Mouse (Mus musculus) stomach, adult 2 months (tissue): ENCODE measurements around the gene Mrpl53. TPM values are rescaled to one million over a fixed set of nuclear protein-coding genes. Genes with fewer than 3 reads are reported as not detected.

ENCODE experiments used
- polyA plus RNA-seq: library from polyadenylated mRNA; depleted of rRNA; stranded (reverse); fragments of >200 nt; gene quantifications from 2 replicates; pipeline ENCODE4 v1.2.3, GENCODE M21; 2012; rRNA removed

Mrpl53 gene
- 25.7 and 38.3 TPM in 2 replicates for polyA plus RNA-seq

DNA sequence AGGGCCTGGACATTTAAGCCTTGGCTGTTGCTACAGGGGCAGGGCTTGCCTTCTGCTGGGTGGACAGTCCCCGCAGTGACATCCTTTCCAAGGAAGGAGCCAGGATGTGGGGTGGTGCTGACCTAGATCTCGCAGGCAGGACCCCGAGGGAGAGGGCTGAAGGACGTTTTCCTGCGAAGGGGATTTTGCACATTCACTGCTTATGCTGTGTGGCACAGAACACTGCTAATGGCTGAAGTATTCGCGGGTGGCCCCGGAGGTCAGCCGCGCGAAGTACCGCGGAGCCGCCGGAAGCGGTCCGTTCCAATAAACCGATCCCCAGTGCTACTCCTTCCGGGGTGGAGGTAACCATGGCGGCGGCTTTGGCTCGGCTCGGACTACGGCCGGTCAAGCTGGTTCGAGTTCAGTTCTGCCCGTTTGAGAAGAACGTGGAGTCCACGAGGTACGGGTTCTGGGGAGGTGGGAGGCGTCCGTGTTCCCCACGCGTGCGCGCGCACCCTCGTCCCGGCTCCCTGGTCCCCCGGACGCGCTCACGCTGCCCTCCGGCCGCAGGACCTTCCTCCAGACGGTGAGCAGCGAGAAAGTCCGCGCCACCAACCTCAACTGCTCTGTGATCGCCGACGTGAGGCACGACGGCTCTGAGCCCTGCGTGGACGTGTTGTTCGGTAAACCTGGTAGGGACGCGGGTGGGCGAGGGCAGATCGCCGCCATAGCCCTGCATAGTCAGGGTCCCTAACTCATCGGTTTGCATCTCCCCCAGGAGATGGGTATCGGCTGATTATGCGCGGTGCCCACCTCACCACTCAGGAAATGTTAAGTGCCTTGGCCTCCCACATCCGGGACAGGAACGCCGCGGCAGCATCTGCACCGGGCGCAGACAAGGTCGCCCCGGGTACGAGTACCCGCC lies at the start of gene Mrpl53:
Gene Mrpl53, plus strand, starts transcription at position 279 of the 907 bp plus-strand sequence.

DNA sequence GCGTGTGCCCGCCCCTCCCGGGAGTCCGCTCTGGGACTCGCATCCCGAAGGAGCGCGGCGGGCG lies 38.8 kb upstream of the Mrpl53 start, which contains the start of gene Tlx2:
Gene Tlx2, minus strand, starts transcription at position 47 of the 64 bp plus-strand sequence.

DNA sequence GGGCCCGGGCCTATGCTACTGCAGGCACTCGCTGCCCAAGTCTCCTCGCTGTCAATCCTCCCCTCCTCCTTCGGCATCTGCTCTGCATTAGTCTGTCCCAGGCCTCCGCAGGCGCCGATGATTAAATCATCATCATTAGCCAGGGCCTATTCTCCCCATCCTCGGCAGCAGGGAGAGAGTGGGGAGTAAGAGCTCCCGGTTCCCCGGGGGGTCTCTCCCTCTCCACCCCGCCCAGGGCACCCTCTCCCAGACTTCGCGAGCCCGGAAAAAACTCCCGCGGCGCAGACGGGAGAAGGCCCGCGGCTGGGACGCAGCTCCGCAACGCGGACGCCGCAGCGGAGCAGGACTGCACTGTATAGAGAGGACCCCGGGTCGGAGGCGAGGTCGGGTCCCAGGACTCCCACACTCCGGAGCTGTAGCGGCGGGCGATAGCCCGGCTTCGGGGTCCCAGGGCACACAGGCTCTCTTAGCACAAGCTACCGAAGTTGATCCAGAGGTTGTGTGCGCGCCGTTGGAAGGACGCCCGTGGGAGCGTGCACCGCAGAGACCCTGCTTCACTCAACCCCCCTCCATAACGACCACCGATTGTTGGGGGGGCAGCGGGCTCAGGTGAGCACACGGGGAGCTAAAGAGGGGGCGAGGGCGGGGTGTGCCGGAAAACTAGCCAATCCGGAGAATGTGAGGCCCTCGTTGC lies 31.1 kb upstream of the Mrpl53 start, which contains the start of gene Pcgf1:
Gene Pcgf1, plus strand, starts transcription at position 240 of the 694 bp plus-strand sequence.

DNA sequence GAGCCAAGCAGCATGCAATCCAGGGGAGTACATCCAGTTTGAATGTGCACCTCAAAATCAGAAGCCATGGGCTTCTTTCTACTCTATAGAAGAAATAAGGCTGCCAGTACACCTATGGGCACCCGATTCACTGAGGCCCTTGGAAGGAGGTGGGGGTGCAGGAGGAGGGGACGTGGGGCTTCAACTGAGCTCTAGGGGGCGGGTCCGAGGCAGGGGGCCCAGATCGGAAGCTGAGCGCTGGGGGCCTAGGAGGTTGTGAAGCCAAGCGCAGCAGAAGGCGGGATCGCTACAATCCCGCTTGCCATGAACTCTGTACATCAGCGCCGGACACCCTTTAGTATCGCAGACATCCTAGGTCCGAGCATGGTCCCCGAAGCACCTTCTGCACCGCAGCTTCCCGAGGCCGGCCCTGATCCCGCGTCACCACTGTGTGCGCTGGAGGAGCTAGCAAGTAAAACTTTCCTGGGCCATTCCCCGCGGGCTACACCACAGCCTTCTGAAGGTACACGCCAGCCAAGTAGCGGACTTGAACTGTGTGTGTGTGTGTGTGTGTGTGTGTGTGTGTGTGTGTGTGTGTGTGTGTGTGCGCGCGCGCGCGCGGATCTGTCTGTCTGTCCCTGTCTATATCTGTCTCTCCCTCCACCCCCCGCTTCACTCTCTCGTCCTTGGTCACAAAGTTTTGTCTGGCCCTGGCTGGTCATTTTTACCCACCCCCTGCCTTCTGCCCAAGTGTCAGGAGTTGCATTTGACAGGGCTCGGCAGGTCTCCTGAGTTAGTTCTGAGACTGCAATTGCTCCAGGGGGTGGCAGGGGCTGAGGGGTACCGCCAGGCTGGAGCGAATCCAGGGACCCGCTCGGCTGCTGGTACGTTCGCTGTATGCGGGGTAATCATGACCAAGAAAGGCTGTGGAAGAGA lies 22.5 kb upstream of the Mrpl53 start, which contains the start of gene Lbx2:
Gene Lbx2, plus strand, starts transcription at position 247 of the 915 bp plus-strand sequence.

DNA sequence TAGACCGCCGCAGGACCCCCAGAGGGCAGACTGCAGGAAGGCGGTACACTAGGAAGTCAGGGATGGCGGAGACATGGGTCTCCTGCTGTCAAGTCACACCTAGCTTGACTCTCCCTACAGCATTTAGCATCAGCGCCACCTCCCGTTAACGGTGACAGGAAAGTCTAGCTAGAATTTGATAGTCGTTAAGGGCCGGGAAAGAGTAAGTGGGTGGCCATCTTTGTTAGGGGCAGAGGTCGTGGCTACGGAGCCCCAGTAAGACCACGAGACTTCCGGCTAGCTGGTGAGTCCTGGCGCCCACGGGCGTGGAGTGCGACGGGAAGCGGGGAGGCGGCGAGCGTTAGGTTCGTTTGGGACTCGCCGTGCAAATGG lies 7.5 kb upstream of the Mrpl53 start, which contains the start of the genes Ccdc142 and Gm42688:
Gene Ccdc142, plus strand, starts transcription at position 286 of the 372 bp plus-strand sequence.
Gene Gm42688, plus strand, starts transcription at position 302 of the 372 bp plus-strand sequence.

DNA sequence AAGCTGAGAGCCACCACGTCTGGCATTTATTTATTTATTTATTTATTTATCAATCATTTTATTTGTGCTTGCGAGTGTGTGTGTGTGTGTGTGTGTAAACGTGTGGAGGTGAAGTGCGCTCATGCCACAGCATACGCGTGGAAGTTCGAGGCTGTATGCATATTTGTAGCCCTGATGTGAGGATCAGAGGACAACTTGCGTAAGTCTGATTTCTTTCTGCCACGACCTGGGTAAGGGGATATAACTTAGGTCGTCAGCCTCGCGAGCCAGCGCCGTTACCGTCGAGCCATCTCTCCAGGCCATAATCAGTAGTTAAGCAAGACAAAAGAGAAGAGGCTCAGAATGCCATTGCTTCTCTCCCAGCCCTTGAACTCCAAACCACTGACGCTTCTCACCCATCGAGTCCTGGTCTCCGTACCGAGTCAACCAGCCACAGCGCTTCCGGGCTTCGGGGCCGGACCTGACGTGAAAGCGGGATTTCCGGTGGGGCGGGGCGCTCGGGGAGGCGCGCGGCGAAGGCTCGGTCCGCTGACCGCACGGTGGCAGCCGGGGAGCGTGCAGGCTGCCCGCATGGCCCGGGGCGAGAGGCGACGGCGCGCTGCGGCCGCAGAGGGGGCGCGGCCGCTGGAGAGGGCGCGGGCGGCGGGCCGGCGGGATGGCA lies 6.3 kb downstream of the Mrpl53 start, which contains the start of gene Mogs:
Gene Mogs, plus strand, starts transcription at position 486 of the 661 bp plus-strand sequence.

DNA sequence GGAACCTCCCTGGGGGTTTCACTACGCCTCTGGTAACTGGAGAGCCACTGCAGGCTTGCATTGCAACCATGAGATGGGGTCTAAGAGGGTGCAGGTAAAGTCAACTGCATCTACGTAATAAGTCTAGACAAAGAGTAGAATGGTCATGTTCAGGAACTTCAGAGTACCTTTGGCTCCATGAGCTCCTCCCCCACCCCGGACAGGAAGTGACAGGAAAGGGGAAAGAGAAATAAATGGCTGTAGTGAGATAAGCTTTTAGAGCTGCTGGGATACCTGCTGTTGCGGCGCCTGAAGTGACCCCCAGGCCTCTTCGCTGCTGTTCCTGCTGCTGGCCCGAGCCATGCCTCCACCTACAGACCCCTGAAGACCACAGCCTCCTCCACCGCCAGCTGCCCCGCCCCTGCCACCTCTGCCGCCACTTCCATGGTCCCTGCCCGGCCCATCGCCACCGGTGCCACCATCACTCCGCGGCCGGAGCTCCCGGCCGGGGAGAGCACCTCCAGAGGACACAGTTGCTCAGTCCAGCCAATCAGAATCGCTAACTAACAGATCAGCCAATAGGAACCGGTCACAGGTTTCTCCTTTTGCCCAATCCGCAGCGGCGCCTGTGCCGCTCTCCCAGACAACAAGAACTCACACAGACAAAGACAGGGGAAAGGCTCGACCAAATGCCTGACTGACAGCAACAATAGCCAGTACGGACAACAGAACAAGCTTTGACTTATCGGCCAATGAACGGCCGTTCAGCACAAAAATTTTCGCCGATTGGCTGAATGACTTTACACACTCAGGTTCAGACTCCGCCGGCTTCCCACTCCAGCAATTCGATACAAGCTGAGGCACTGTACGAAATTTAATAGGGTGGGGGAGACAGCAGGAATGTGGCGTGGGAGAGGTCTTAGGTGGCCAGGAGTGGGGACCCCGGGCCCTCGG lies 12.4 kb downstream of the Mrpl53 start, which contains the start of gene Wbp1:
Gene Wbp1, minus strand, starts transcription at position 630 of the 933 bp plus-strand sequence.

DNA sequence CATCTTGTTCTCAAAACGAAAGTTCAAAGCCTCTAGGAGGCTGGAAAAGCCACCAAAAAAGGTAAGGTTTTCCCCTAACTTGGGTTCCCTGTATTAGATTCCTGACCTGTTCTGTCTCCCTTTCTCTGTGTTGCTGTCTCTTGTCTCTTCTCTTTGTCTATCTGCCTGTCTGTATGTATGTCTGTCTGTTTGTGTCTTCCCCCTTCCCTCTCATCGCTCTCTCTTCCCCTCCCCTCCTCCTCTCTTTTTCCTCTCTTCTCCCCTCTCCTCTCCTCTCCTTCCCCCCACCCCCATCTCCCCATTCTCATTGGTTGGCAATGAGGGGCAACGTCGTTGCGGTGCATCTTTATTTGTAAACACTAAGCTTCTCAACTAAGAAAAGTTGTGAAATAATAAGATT lies 16.5 kb downstream of the Mrpl53 start, which contains the start of gene Ino80b:
Gene Ino80b, minus strand, starts transcription at position 101 of the 400 bp plus-strand sequence.

DNA sequence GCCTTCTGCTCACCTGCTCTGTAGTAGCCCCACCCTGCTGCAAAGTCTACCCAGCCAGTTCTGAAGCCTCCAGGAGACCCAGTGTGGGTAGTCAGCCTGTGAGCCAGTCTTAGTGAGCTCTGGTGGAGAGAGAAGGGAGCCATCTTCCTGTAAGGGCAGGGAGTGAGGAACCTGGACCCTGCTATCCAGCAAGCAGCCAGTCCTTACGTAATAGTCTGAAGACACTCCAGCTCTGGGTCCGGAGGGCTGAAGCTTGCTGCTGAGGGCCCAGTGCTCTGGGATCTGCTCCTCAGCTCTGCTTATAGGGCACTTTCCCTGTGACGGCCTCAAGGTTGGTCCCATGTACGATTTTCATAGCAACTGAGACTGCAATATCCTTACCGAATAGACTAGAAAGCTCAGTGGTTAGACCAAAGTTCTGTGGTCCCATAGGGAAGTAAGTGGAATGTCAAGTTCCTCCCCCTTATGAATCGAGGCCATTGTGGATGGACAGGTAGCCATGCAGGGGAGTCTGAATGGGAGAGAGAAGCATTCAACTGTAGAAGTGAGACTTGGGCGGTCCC lies 26.2 kb downstream of the Mrpl53 start, which contains the start of gene Rtkn:
Gene Rtkn, plus strand, starts transcription at position 513 of the 563 bp plus-strand sequence.

DNA sequence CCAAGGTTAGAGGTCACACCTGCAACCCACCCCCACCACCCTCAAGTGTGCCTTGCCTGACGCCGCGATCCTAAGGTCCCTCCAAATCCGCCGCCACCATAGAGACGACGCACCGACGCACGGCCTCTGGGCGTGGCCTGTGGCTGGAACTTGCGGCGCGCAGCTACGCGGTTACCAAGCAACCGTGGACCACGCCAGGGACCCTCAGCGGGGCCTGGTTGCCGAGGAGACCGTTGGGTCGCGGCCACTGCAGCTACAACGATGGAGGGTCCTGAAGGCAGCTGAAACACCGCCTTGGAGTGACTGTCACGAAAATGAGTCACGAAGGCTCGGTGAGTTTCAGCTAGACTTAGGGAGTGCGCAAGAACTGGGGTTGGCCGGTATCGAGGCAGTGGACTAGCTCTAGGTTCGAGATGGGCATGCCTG lies 47.4 kb downstream of the Mrpl53 start, which contains the start of the genes Wdr54 and 1700003E16Rik:
Gene Wdr54, minus strand, starts transcription at position 139 of the 426 bp plus-strand sequence.
Gene 1700003E16Rik, plus strand, starts transcription at position 146 of the 426 bp plus-strand sequence.

Other genes with a start within 250 kb of the Mrpl53 start
- 0.32 and 0.38 TPM in 2 replicates for gene Sema4f, start 169.3 kb upstream of the Mrpl53 start, polyA plus RNA-seq
- 0.03 and 0.12 TPM in 2 replicates for gene M1ap, start 162.1 kb upstream of the Mrpl53 start, polyA plus RNA-seq
- 4.3 and 6.4 TPM in 2 replicates for gene Dok1, start 75.6 kb upstream of the Mrpl53 start, polyA plus RNA-seq
- 2.0 and 2.8 TPM in 2 replicates for gene Loxl3, start 74.9 kb upstream of the Mrpl53 start, polyA plus RNA-seq
- gene Aup1, start 54.5 kb upstream of the Mrpl53 start, polyA plus RNA-seq, result 333 and 519 TPM in 2 replicates
- gene Htra2, start 53.8 kb upstream of the Mrpl53 start, polyA plus RNA-seq, result 19.2 and 22.7 TPM in 2 replicates
- gene Dqx1, start 51.2 kb upstream of the Mrpl53 start, polyA plus RNA-seq, result 3.3 and 4.4 TPM in 2 replicates
- 1.2 and 3.8 TPM in 2 replicates for gene Tlx2, start 38.7 kb upstream of the Mrpl53 start, polyA plus RNA-seq
- 3.2 and 3.8 TPM in 2 replicates for gene Pcgf1, start 31.2 kb upstream of the Mrpl53 start, polyA plus RNA-seq
- 0.76 and 0.81 TPM in 2 replicates for gene Lbx2, start 22.7 kb upstream of the Mrpl53 start, polyA plus RNA-seq
- gene Ccdc142, start 7.4 kb upstream of the Mrpl53 start, polyA plus RNA-seq, result 3.4 and 4.7 TPM in 2 replicates
- gene Gm42688, start 7.4 kb upstream of the Mrpl53 start, polyA plus RNA-seq, result 0.93 and 1.6 TPM in 2 replicates
- gene Mogs, start 6.5 kb downstream of the Mrpl53 start, polyA plus RNA-seq, result 31.9 and 39.2 TPM in 2 replicates
- 137 and 148 TPM in 2 replicates for gene Wbp1, start 12.5 kb downstream of the Mrpl53 start, polyA plus RNA-seq
- 29.6 and 60.8 TPM in 2 replicates for gene Ino80b, start 16.4 kb downstream of the Mrpl53 start, polyA plus RNA-seq
- 36.3 and 47.6 TPM in 2 replicates for gene Rtkn, start 26.4 kb downstream of the Mrpl53 start, polyA plus RNA-seq
- gene Wdr54, start 47.4 kb downstream of the Mrpl53 start, polyA plus RNA-seq, result 1.8 and 1.9 TPM in 2 replicates
- 0.15 and 0.48 TPM in 2 replicates for gene 1700003E16Rik, start 47.4 kb downstream of the Mrpl53 start, polyA plus RNA-seq
- gene Dctn1, start 56.9 kb downstream of the Mrpl53 start, polyA plus RNA-seq, result 76.7 and 83.1 TPM in 2 replicates
- 0.05 and 0.16 TPM in 2 replicates for gene Slc4a5, start 110.8 kb downstream of the Mrpl53 start, polyA plus RNA-seq
- gene Mthfd2, start 216.9 kb downstream of the Mrpl53 start, polyA plus RNA-seq, result 2.7 and 3.3 TPM in 2 replicates
- 7.2 and 24.2 TPM in 2 replicates for gene Mob1a, start 217.0 kb downstream of the Mrpl53 start, polyA plus RNA-seq
- gene Bola3, start 240.1 kb downstream of the Mrpl53 start, polyA plus RNA-seq, result 6.1 and 80.9 TPM in 2 replicates